Mouse (Mus musculus) mouse embryonic stem cell (cell line): ENCODE results near the gene Plp2.

Experiments
- in situ Hi-C, 2 experiments: fragments of 300-500 bp; cut with MboI; formaldehyde crosslinking; loops; 1 replicate in 1 of 2; 3 replicates in 1 of 2; pipeline ENCODE4 v1.14.3; 2019 to 2020; ENCODE audit warnings: low sequenced_read_pairs in 2 of 2, low pct_unique_long_range_greater_than_20kb in 1 of 2, mixed read lengths in 1 of 2; ENCODE audit not compliant: unreplicated experiment in 1 of 2

Plp2 gene

DNA sequence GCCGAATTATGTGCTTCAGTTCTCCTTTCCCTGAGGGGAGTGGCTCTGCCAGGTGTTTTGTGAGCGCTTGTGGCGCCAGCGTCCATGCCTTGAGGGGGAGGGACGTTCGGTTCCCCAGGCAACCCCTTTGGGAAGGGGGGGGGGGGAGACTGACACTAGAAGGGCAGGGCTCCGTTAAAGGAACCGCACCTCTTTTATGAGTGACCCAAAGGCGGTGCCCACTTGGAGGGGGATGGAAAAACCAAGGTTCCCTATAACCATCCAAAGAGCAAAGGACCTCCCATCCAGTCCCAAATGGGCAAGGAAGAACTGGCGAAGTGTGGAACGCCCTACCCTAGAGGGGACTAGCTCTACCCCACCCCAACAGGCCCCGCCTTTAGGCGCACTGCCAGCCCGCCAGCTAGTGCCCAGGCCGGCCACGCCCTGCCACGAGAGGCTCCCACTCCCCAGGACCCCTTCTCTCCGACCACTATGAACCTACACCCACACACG is 754 bp downstream of the Plp2 start:
- in situ Hi-C loops: no loop called here

DNA sequence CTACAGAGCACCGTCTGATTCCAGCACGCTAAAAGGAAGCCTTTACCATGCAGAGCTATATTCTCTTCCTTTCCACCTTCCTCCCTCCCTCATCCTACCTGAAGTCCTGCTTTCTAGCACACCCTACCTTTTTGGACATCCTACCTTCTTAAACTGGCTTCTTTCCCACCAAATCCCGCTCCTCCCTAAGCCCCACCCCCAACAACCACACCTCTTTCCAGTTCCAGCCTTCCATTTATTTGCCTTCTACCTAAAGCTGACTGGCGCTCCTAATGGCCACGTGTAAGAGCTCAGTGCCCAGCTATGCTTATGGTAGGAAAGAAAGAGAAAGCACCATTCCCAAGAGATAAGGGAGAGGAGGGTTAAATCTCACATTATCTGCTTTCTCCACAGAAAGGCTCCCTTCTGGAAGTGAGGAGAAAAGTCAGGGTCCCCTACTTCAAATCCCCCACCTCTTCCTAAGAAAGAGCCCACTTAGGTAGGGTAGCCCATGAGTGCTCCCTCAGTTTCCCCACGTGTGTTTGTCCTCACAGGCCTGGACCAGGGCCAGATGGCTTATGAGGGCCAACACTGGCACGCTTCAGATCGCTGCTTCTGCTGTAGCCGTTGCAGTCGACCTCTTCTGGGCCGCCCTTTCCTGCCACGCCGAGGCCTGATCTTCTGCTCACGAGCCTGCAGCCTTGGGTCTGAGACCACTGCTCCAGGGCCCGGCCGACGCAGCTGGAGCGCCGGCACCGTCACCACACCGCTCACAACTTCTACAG is 5.3 kb downstream of the Plp2 start:
- in situ Hi-C loops: no loop called here

DNA sequence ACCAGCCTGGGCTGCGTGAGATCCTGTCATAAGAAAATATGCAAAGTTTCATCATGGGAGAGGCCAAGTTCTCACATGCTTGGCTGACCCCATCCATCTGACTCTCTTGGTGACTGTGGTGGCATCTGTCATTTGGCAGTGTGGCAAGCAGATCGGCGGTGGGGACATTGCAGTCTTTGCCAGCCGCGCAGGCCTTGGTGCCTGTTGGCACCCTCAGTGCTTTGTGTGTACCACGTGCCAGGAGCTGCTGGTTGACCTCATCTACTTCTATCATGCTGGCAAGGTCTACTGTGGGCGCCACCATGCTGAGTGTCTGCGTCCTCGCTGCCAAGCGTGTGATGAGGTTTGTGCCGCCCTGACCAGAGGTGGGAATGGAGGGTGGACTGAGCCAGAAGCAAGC is 6.4 kb downstream of the Plp2 start:
- in situ Hi-C loops: no loop called here

DNA sequence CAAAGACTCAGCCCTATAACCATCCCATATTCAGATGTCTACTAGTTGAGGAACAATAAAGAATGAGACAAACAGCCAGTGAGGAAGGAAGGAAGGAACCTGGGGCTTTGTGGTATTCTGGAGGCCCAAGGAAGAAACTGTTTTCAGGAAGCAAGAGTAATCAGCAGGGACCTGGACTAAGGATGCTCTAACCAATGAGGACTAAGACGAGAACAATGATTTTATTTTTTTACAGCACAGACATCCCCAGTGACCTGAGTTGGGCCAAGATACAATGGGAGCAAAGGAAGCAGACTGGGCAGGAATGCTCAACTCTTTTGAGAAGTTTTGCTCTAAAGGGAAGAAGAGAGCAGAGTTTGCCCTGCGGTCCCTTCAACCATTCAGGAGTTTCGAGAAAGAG is 8.3 kb downstream of the Plp2 start:
- in situ Hi-C loops: no loop called here

DNA sequence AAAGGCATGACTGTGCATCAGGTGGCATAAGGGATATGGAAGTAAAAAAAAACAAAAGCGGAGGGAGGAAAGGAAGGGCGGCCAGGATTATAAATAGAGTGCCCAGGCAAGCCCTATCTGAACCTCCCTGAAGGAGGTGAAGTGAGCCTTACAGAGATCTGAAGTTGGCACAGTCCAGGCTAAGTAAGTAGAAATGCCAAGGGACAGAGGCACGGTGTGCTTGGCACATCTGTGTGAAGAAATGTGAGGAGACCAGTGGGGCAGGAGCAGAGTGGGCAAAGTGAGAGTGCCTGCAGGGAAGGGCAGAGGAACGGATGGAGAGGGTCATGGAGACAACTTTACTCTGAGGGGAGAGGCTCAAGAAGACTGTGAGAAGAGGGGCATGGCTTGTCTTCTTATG is 10.1 kb downstream of the Plp2 start:
- in situ Hi-C loops: no loop called here

DNA sequence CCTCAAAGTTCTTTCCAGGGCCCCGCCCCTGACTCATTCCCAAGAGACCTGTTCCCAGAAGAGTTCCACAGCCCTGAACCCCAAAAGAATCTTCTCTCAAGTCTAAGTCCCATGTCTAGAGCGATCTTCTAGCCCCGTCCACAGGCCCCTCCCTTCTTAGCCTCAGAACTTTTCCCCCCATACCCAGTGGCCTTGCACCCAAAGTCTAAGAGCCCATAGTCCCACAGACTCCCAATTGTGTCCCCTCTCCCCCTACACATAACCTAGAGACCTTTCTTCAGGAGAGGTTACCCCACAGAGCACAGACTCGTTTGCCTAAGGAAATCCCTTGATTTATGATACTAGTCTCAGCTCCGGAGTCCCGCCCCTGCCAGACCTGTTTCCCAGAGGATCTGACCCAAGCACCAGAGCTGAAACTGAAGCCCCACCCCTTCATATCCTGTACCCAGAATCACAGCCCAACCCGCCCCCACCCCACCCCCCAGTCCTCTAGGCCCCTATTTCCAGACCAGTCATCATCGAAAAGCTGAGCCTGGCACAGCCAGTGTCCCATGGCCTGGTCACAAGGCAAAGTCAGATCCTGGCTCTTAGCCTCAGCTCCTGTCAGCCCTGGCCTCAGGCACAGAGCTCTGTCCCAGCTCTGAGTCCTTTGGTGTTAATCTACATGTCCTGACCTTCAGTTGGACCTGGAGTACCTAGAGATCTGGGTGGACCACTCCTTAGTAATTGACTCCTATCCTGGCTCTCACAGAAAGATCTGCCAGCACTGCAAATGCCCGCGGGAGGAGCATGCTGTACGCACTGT is 12.2 kb downstream of the Plp2 start:
- in situ Hi-C loops: no loop called here

DNA sequence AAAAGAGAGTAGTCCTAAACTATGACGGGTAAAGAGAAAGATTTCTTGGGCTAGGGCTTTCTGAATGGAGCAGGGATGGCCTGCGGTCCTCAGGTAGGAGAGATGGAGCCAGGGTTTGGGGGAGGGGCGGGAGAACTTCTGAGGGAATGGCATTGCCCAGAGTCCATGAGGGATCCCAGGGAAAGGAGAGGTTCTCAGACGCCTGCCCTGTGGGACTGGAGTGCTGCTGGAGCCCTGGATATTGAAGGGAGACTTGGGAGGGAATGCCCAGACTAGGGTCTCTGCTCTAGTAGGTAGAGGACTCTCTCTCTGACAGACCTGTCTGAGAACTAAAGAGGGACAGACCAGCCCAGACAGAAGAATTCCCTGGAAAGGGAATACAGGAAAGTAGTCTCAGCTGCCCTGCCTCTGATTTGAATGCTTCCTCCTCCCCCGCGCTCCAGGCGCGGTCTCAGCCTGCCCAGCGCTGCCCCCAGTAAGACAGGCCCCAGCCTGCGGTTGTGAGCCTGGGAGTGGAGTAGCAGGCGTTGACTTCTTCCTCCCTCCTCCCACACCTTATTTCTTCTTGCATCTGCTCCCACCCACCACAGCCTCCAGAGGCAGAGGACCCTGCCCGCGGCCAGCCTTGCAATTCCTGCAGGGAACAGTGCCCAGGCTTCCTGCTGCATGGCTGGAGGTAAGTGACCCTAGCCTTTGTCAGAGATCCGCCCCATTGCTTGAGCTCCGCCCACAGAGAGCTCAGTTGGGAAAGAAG is 13.0 kb downstream of the Plp2 start:
- in situ Hi-C loops: no loop called here

DNA sequence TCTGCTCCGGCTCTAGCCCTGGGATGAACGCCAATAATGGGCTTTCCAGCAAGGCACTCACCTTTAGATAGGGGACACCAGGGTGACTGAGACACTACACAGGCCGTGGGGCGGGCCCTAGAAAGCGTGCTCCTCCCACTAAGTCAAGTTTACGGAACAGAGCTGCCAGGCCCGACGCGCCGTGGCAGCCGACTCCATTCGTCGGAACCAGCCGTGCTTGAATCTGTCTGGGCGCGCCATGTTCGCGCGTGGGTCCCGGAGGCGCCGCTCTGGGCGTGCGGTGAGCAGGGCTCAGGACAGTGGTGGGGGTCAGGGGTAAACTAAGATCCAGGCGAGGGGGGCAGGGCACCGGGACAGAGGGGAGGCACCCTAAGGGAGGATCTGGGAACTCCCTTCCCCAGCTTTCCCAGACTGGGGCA is 14.0 kb downstream of the Plp2 start, which contains the start of gene Prickle3:
Gene Prickle3, plus strand, starts transcription at position 40 of the 419 bp plus-strand sequence.
- in situ Hi-C loops: no loop called here

DNA sequence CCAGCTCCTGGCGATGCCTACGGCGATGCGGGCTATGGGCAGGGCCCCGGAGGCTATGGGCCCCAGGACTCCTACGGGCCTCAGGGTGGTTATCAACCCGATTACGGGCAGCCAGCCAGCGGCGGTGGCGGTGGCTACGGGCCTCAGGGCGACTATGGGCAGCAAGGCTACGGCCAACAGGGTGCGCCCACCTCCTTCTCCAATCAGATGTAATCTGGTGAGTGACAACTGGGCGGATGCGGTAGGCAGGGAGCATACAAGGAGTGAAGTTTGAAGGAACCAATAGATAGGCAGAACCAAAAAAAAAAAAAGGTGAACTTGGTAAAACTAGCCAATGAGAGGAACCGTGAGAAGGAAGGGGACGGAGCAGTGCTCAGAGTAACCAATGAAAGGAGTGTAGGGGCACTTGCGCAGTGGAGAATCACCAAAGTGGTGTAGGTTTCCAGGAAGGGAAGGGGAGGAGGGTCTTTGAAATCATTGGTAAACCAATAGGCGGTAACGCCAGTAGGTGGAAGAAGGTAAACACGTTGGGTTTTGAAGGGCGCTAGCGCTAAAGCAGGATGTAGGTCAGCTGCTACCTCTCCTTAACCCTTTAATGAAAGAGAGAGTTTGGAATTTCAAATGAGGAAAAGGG is 22.4 kb downstream of the Plp2 start:
- in situ Hi-C loops: no loop called here

DNA sequence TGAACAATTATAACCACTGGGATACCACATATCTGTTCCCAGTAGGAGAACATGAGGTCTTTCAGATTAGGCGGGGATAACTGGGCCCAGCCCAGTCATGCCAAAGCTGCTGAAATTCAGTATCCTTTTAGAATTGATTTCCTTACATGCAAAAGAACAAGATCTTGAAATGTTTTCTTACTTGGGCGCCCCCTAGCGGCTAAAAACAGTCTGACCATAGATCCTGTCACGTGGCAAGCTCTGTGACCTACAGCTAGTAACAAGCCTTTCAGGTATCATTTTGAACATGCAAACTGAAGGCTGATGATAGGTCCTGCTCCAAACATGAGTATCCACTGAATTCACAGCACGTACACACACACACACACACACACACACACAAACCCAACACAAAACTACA is 25.8 kb downstream of the Plp2 start:
- in situ Hi-C loops: no loop called here

DNA sequence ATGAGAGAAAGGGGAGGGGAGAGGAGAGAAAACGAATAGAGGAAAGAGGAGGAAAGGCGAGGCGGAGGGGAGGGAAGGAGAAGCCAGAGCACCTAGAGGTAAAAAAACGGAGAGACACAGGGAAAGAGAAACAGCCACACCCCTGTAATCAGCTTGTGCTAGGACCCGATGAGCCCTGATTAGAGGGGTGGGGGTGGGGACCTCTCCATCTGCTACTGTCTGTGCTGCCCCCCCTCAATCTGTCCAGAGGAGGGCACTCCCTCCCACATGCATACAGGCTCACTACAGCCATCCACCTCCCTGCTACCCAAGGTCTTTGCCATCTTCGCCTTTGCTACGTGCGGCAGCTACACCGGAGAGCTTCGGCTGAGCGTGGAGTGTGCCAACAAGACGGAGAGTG is 30.4 kb downstream of the Plp2 start:
- in situ Hi-C loops: no loop called here

DNA sequence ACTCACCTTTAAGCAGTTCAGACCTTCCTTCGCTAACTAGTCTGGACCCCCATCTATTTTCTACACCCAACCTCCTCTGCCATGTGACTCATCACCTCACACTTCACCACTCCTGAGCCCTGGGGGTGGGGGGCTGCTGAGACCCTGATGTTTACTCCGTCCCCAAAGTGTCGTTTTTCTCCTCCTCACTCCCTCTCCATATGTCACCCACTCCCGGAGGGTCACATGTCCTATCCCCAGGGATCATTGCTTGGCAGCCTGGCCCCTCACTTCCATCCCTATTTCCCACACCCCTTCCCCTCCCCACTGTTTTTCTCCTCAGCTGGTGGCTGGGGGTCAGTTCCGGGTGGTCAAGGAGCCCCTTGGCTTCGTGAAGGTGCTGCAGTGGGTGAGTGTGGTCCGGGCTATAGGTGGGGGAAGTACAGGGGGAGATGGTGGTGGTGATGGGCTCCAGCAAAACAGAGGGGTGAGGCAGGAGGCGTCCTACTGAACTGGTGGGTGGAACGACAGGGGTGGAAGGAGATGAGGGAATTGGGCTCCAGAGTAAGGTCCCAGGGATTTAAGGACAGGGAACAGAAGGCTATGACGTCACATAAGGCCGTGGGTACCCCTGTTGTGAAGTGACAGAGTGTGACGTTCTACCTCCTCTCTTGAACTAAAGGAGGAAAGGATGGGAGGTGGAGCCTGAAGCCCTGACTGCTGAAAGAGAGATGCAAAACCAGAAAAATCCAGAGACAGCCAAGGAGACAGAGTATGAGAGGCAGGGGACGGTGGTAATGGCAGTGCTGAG is 31.5 kb downstream of the Plp2 start:
- in situ Hi-C loops: no loop called here

DNA sequence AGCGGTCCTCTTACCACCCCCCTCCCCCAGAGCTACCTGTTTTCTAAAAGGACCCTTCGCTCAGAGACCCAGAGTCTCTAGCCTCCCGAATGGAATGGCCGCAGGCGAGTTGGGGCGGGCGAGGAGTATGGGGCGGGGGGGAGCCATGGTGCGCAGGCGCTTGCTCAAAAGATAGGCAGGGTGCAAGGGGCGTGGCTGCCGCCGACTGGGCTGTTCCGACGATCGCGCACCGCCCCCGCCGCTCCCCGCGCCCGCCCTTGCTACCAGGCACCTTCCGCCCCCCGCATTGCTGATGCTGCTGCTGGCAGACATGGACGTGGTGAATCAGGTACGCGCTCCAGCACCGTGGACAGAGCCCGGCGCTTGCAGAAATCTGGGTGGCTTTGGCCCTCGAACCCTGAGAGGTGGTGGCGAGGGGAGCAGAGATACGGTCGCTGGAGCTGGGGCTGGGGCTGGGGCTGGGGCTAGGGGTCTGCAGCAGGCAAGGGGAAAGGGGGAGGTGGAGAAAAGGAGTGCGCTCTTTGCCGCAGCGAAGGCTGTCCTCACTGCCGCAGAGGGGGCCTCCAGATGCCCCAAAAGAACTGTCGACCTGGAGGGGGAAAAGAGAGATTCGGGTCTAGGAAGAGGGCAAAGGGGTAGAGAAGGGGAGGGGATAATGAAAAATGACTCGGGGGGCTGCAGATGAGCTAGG is 32.6 kb downstream of the Plp2 start, which contains the start of gene Syp:
Gene Syp, plus strand, starts transcription at position 71 of the 691 bp plus-strand sequence.
- in situ Hi-C loops: no loop called here

DNA sequence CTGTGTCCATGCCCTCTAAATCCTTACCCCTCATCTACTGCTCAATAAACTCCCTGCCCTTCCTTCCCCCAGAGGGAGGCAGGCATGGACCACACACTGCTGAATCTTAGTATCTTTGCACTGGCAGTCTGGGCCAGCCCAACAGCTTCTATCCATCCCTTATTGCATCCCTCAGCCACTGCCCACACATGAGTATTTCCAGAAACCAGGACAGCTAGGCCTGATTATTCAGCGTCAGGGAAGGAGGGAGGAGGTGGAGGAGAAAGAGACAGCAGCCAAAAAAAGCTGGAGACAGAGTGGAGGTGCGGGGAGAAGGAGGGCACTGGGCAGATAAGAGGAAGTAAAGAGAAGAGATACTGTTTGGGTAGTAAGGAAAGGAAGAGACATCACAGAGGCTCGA is 36.1 kb downstream of the Plp2 start:
- in situ Hi-C loops: no loop called here

DNA sequence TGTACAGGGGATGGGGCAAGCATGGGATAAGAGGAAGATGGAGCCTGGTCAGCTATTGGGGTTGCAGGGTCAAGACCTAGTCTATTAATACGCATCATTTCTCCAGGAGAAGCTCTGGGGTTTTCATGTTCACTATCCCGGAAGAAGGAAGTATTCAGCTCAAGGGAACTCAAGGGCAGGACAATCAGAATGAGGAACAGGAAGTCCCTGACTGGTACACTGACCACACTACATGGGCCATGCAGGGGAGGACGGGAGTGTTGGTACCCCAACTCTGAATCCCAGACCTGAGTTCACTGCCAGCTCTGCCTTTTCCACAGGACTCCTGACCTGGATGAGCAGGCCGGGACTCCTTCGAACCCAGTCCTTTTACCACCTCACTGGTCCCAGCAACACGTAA is 38.6 kb downstream of the Plp2 start:
- in situ Hi-C loops: no loop called here
